ENCODE assay signal across 21 mouse cellular contexts in genomic region chr6:42241311-42242045, GRCm38 (mm10). TPM values are rescaled to one million over a fixed set of nuclear protein-coding genes. Genes with fewer than 3 reads are reported as not detected.
DNase-seq lines count a peak whose midpoint lies in the region; ATAC-seq and TF ChIP-seq lines count a peak whose summit lies in the region.
"Had no signal": no experiment of that assay in that cellular context is flagged by ENCODE, and none has a peak within 500 bp of the region (broad histone marks: within the 10 kb centered on the region; RNA-seq: fewer than 3 reads in every experiment).

No protein-coding gene starts in this region.

- H3K9me3 ChIP-seq in lung, embryonic 14.5 days (ENCODE audit: low read depth, low read length) = no peaks in the 10 kb centered on the region
- H3K9me3 ChIP-seq in lung, embryonic 16.5 days (ENCODE audit: control insufficient read depth, low read length) = no peaks in the 10 kb centered on the region
- H3K9me3 ChIP-seq: kidney, embryonic 15.5 days; liver, embryonic 12.5 days had no signal

- no peaks in the 10 kb centered on the region for H3K27me3 ChIP-seq in lung, embryonic 14.5 days (ENCODE audit: insufficient read depth, low read length)
- no peaks in the 10 kb centered on the region for H3K27me3 ChIP-seq in lung, embryonic 16.5 days (ENCODE audit: control insufficient read depth, insufficient read depth, low read depth, low read length)
- H3K27me3 ChIP-seq: kidney, embryonic 15.5 days; liver, embryonic 12.5 days had no signal

- 0 out of 2 replicates have a peak, but pooled peaks cover 6% of the 10 kb centered on the region for H3K4me1 ChIP-seq in lung, embryonic 14.5 days (ENCODE audit: insufficient read depth)
- H3K4me1 ChIP-seq in lung, embryonic 16.5 days (replicated peaks; ENCODE audit: control insufficient read depth, insufficient read depth, low read length) = peaks cover 10% of the 10 kb centered on the region

- peak; percentile 27 for DNase-seq in gastrocnemius, adult 18-20 months (ENCODE audit: low spot score)
- DNase-seq in gastrocnemius, postnatal 14 days = no peak
- DNase-seq in lung, embryonic 14.5 days = peak; percentile 83
- DNase-seq in lung, postnatal 4 days = no peak
- no peak for DNase-seq in layer of hippocampus, adult 18-20 months (ENCODE audit: low spot score in 2 of 2)
- DNase-seq: cerebellum, adult 8-10 months; gastrocnemius, postnatal 36 days; right cerebral cortex, postnatal 25 days had no signal

- no peak overlapping the region for H3K4me3 ChIP-seq in lung, embryonic 14.5 days (ENCODE audit: low read depth, low read length)
- H3K4me3 ChIP-seq in lung, embryonic 16.5 days (ENCODE audit: low read length) = no peak overlapping the region
- H3K4me3 ChIP-seq: kidney, embryonic 15.5 days; layer of hippocampus, adult 2 months; liver, embryonic 12.5 days had no signal

- H3K4me2 ChIP-seq in lung, embryonic 14.5 days = no peak overlapping the region
- no peak overlapping the region for H3K4me2 ChIP-seq in lung, embryonic 16.5 days (ENCODE audit: low read depth, low read length)
- H3K4me2 ChIP-seq: kidney, embryonic 15.5 days; liver, embryonic 12.5 days had no signal

- no peak overlapping the region for H3K9ac ChIP-seq in lung, embryonic 14.5 days
- H3K9ac ChIP-seq in lung, embryonic 16.5 days (ENCODE audit: low read length) = no peak overlapping the region
- H3K9ac ChIP-seq: kidney, embryonic 15.5 days; liver, embryonic 12.5 days had no signal

- peak overlapping the region; percentile 38; the same call in 1 of the 2 replicates for H3K27ac ChIP-seq in lung, embryonic 14.5 days (ENCODE audit: low read depth)
- H3K27ac ChIP-seq in lung, embryonic 16.5 days (ENCODE audit: low read length) = peak overlapping the region; percentile 75
- H3K27ac ChIP-seq: kidney, embryonic 15.5 days; layer of hippocampus, adult 2 months; liver, embryonic 12.5 days had no signal

- no peaks in the 10 kb centered on the region for H3K36me3 ChIP-seq in lung, embryonic 14.5 days (ENCODE audit: insufficient read depth)
- H3K36me3 ChIP-seq in lung, embryonic 16.5 days (ENCODE audit: control insufficient read depth, insufficient read depth, low read length) = no peaks in the 10 kb centered on the region
- H3K36me3 ChIP-seq: kidney, embryonic 15.5 days; liver, embryonic 12.5 days had no signal

- no peak for ATAC-seq in lung, embryonic 14.5 days (ENCODE audit: insufficient read depth)
- ATAC-seq in lung, embryonic 16.5 days (ENCODE audit: low read depth) = peak; percentile 43; the same call in 1 of the 2 replicates
- no peak for ATAC-seq in megakaryocyte progenitor cell, adult 5-6 weeks (replicated peaks; ENCODE audit: poor library complexity)
- ATAC-seq: liver, embryonic 12.5 days; midbrain, embryonic 16.5 days had no signal

- intact Hi-C loops in gastrocnemius, postnatal 14 days (cut with DNase I; ENCODE audit: low total_unique reads) = no loop called here

- TF ChIP-seq CTCF in lung, embryonic 14.5 days (IDR thresholded peaks at IDR 0.05; ENCODE audit: low read depth) = no peak

- 58% methylated on average over 6 of the region's 6 CpGs for WGBS in lung, embryonic 14.5 days
- WGBS in lung, embryonic 16.5 days = 44% methylated on average over 6 of the region's 6 CpGs

RNA-seq across cellular contexts. Expression of gene Gstk1, which starts 4.3 kb away (rescaled TPM):
- total RNA-seq in gastrocnemius, adult 18-20 months (2021) = 10 to 100 TPM; 45.4 to 57.2 TPM
- 10 to 100 TPM; 18.0 to 18.3 TPM for total RNA-seq in gastrocnemius, postnatal 14 days (2021)
- 31.8 and 34.2 TPM in 2 replicates for polyA plus RNA-seq in lung, embryonic 14.5 days (2014; fragmentation: Nextera tagmentation; extraction: Ambion mirVana)
- polyA plus RNA-seq in lung, embryonic 16.5 days (2015; fragmentation: Nextera tagmentation; extraction: Ambion mirVana) = 47.7 and 52.5 TPM in 2 replicates
- total RNA-seq in layer of hippocampus, adult 18-20 months (2021) = 10 to 100 TPM; 10.3 to 13.3 TPM
- 14.8 and 15.8 TPM in 2 replicates for total RNA-seq in megakaryocyte progenitor cell, adult 5-6 weeks (2015)
- total RNA-seq in megakaryocyte progenitor cell, adult 5-6 weeks (2017) = 4.0 and 5.3 TPM in 2 replicates

RNA-seq across cellular contexts. Expression of gene Tmem139, which starts 20.3 kb away (rescaled TPM):
- under 1 TPM; 0.19 to 0.27 TPM for total RNA-seq in gastrocnemius, adult 18-20 months (2021)
- total RNA-seq in gastrocnemius, postnatal 14 days (2021) = not detected
- 1.9 TPM in 2 replicates for polyA plus RNA-seq in lung, embryonic 14.5 days (2014; fragmentation: Nextera tagmentation; extraction: Ambion mirVana)
- 6.7 and 6.9 TPM in 2 replicates for polyA plus RNA-seq in lung, embryonic 16.5 days (2015; fragmentation: Nextera tagmentation; extraction: Ambion mirVana)
- total RNA-seq in layer of hippocampus, adult 18-20 months (2021) = not detected
- total RNA-seq in megakaryocyte progenitor cell, adult 5-6 weeks (2015) = not detected in 2 replicates
- not detected in 2 replicates for total RNA-seq in megakaryocyte progenitor cell, adult 5-6 weeks (2017)
- total RNA-seq: layer of hippocampus, adult 2 months; left cerebral cortex, postnatal 14 days; megakaryocyte, adult 5-6 weeks had no signal
- polyA plus RNA-seq: cortical plate, adult 2 months; liver, embryonic 12.5 days; midbrain, embryonic 16.5 days had no signal

RNA-seq across cellular contexts. Expression of gene Casp2, which starts 23.3 kb away (rescaled TPM):
- 1 to 10 TPM; 3.7 to 4.1 TPM for total RNA-seq in gastrocnemius, adult 18-20 months (2021)
- 1 to 10 TPM; 6.7 to 7.6 TPM for total RNA-seq in gastrocnemius, postnatal 14 days (2021)
- 71.1 and 75.1 TPM in 2 replicates for polyA plus RNA-seq in lung, embryonic 14.5 days (2014; fragmentation: Nextera tagmentation; extraction: Ambion mirVana)
- 67.9 and 71.4 TPM in 2 replicates for polyA plus RNA-seq in lung, embryonic 16.5 days (2015; fragmentation: Nextera tagmentation; extraction: Ambion mirVana)
- 10 to 100 TPM; 17.4 to 24.0 TPM for total RNA-seq in layer of hippocampus, adult 18-20 months (2021)
- total RNA-seq in megakaryocyte progenitor cell, adult 5-6 weeks (2015) = 68.5 and 72.1 TPM in 2 replicates
- total RNA-seq in megakaryocyte progenitor cell, adult 5-6 weeks (2017) = 54.7 and 58.5 TPM in 2 replicates

RNA-seq across cellular contexts. Expression of gene Tas2r144, which starts 26.4 kb away (rescaled TPM):
- total RNA-seq in gastrocnemius, adult 18-20 months (2021) = not detected
- total RNA-seq in gastrocnemius, postnatal 14 days (2021) = not detected
- polyA plus RNA-seq in lung, embryonic 14.5 days (2014; fragmentation: Nextera tagmentation; extraction: Ambion mirVana) = not detected in 2 replicates
- polyA plus RNA-seq in lung, embryonic 16.5 days (2015; fragmentation: Nextera tagmentation; extraction: Ambion mirVana) = not detected in 2 replicates
- not detected for total RNA-seq in layer of hippocampus, adult 18-20 months (2021)
- not detected in 2 replicates for total RNA-seq in megakaryocyte progenitor cell, adult 5-6 weeks (2015)
- not detected in 2 replicates for total RNA-seq in megakaryocyte progenitor cell, adult 5-6 weeks (2017)
- total RNA-seq: gastrocnemius, postnatal 36 days; layer of hippocampus, adult 2 months; left cerebral cortex, postnatal 14 days; megakaryocyte, adult 5-6 weeks had no signal
- polyA plus RNA-seq: cortical plate, adult 2 months; heart, embryonic 14.5 days; hindbrain, embryonic 11.5 days; intestine, embryonic 14.5 days; kidney, embryonic 15.5 days; liver, embryonic 12.5 days; midbrain, embryonic 16.5 days; neural tube, embryonic 11.5 days had no signal

RNA-seq across cellular contexts. Expression of gene Clcn1, which starts 45.0 kb away (rescaled TPM):
- 100 to 1,000 TPM; 153 TPM for total RNA-seq in gastrocnemius, adult 18-20 months (2021)
- total RNA-seq in gastrocnemius, postnatal 14 days (2021) = 10 to 100 TPM; 91.9 to 94.4 TPM
- polyA plus RNA-seq in lung, embryonic 14.5 days (2014; fragmentation: Nextera tagmentation; extraction: Ambion mirVana) = 0.09 TPM in 1 of 2 replicates, not detected in the other
- polyA plus RNA-seq in lung, embryonic 16.5 days (2015; fragmentation: Nextera tagmentation; extraction: Ambion mirVana) = 0.15 and 0.19 TPM in 2 replicates
- 1 to 10 TPM; 2.8 to 3.6 TPM for total RNA-seq in layer of hippocampus, adult 18-20 months (2021)
- 0.12 TPM in 1 of 2 replicates, not detected in the other for total RNA-seq in megakaryocyte progenitor cell, adult 5-6 weeks (2015)
- not detected in 2 replicates for total RNA-seq in megakaryocyte progenitor cell, adult 5-6 weeks (2017)
- total RNA-seq: megakaryocyte, adult 5-6 weeks had no signal
- polyA plus RNA-seq: liver, embryonic 12.5 days had no signal

Comparison
In these comparisons a context has a peak if more than half of its experiments do, and no peak if none do; other contexts are left out.
1. DNase-seq: peak in gastrocnemius, adult 18-20 months (single experiment) and lung, embryonic 14.5 days (single experiment); none in gastrocnemius, postnatal 14 days (single experiment), lung, postnatal 4 days (0 of 2) and layer of hippocampus, adult 18-20 months (0 of 2).